Comparison of ENCODE assay signal across 26 mouse cellular contexts in the genomic region with DNA sequence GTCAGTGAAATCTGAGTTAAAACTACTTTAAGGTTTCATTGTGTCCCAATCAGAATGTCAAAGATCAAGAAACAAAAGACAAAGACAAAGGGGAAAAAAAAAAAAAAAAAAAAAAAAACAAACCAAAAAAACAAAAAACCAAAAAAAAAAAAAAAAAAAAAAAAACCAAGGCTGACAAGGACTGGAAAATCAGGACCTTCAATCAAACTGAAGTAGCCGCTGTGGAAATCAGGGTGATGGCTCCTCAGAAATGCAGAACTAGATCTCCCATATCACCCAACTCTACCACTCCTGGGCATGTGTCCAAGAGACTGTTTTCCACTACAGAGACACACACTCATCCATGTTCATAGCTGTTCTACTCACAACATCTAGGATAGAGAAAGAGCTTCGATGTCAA.
"Had no signal": no experiment of that assay in that cellular context is flagged by ENCODE, and none has a peak within 500 bp of the region (broad histone marks: within the 10 kb centered on the region; RNA-seq: fewer than 3 reads in every experiment).

No protein-coding gene starts in this region.

- ATAC-seq: hindbrain, postnatal 0 days; intestine, embryonic 16.5 days had no signal

- H3K27me3 ChIP-seq: heart, embryonic 12.5 days; hindbrain, embryonic 13.5 days; hindbrain, embryonic 15.5 days; kidney, embryonic 15.5 days; limb, embryonic 12.5 days; liver, embryonic 13.5 days had no signal

- H3K27ac ChIP-seq: gastrocnemius, adult 2 months; heart, embryonic 10.5 days; hindbrain, embryonic 13.5 days; hindbrain, embryonic 15.5 days; hindbrain, postnatal 0 days; kidney, embryonic 15.5 days; kidney, postnatal 0 days; limb, embryonic 10.5 days; limb, embryonic 12.5 days; liver, embryonic 13.5 days had no signal

- H3K9ac ChIP-seq: heart, embryonic 12.5 days; hindbrain, embryonic 13.5 days; hindbrain, embryonic 15.5 days; kidney, embryonic 15.5 days; limb, embryonic 12.5 days; liver, embryonic 13.5 days had no signal

- H3K4me2 ChIP-seq: heart, embryonic 12.5 days; hindbrain, embryonic 13.5 days; hindbrain, embryonic 15.5 days; kidney, embryonic 15.5 days; limb, embryonic 12.5 days; liver, embryonic 11.5 days; liver, embryonic 13.5 days had no signal

- H3K4me1 ChIP-seq: heart, embryonic 10.5 days; heart, embryonic 12.5 days; hindbrain, embryonic 13.5 days; hindbrain, embryonic 15.5 days; kidney, embryonic 15.5 days; limb, embryonic 10.5 days; limb, embryonic 12.5 days; liver, embryonic 13.5 days had no signal

- H3K36me3 ChIP-seq: heart, embryonic 10.5 days; heart, embryonic 12.5 days; hindbrain, embryonic 13.5 days; hindbrain, embryonic 15.5 days; kidney, embryonic 15.5 days; limb, embryonic 10.5 days; limb, embryonic 12.5 days; liver, embryonic 13.5 days had no signal

- H3K4me3 ChIP-seq: gastrocnemius, adult 2 months; heart, embryonic 10.5 days; heart, embryonic 12.5 days; hindbrain, embryonic 13.5 days; hindbrain, embryonic 15.5 days; kidney, embryonic 15.5 days; limb, embryonic 10.5 days; limb, embryonic 12.5 days; liver, embryonic 13.5 days had no signal

- DNase-seq: gastrocnemius, adult 2 months; gastrocnemius, postnatal 10 days; gastrocnemius, postnatal 25 days; heart, adult 18-20 months; heart, postnatal 10 days; heart, postnatal 4 days; kidney, adult 11 months; kidney, adult 2 months; kidney, adult 9 months; kidney, postnatal 14 days; kidney, postnatal 36 days; layer of hippocampus, adult 9-11 months; layer of hippocampus, postnatal 36 days; liver; liver, embryonic 13.5 days had no signal

- H3K9me3 ChIP-seq: heart, embryonic 10.5 days; heart, embryonic 12.5 days; hindbrain, embryonic 13.5 days; hindbrain, embryonic 15.5 days; kidney, embryonic 15.5 days; limb, embryonic 10.5 days; limb, embryonic 12.5 days; liver, embryonic 13.5 days had no signal
